Mouse (Mus musculus) kidney, postnatal 36 days (tissue): ENCODE results near the gene Cpe.

Experiments
- DNase-seq, 2 experiments: peaks; one replicate each; pipeline ENCODE4 v3.0.0; 2021 to 2022; ENCODE audit warnings: mixed read lengths in 2 of 2

Gene Cpe

DNA sequence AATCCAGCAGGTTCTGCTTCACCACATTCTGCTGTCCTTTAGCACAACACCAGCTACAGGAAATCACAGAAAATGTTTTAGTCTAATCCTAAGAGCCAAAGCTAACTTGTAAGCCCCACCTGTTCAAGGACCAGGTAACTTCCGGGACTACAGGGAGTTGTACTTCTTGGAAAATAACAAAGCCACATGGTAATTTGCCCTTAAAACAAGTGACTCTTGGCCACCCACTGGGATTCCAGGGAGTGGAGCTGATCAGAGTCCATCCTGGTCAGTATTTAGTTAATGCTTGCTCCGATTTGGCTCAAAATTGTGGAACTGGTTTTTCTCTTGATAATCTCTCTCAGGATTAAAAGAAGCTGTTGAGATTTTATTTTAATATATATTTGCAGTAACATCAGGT is 61.1 kb downstream of the Cpe start:
- DNase-seq = peak; percentile 29 to 61

DNA sequence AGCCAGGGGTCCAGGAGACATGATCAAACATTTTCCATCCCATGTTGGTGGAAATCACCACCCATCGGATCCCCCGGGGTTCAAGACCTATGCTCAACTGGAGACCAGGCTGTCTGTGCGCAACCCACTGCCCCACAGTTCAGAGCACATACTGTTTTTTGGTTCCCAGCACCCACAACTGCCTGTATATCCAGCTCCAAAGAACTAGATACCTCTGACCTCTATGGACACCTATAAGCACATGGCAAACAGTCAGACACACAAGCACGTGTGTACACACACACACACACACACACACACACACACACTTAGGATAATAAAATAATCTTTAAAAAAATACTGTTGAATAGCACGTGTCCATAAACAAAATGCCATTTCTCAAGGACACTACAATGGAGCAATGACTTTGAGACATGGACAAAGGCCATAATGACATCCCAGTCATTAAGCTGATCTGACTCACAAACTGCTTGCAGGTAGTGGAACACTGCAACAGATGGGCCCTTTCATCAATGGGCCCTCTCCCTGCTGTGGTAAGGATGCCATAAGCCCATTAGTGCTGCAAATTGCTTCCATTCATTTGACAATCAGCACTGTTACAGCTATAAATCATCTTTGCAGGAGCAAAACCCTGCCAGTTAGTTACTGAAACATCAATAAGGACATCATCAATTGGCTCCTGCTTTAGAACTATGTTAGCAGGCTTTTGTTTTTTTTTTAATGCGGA is 63.7 kb downstream of the Cpe start:
- no peak for DNase-seq

DNA sequence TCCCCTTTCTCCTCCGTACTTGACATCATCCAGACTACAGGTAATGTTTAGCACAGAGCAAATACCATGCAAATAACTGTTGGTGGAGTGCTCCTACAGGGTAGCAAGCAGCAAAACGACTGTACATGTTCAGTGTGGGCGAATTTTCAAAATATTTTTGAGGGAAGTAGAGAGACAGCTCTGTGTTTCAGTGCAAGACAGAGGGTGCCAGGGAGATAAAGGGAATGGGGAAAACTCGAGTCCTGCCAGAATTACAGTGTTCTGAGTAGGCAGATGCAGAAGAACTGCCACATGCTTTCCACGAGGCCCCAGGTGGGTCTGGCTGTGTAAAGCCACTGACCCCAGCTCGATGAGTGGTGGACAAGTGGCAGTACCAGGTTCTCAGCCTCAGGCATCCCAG is 64.8 kb downstream of the Cpe start:
- no peak for DNase-seq

DNA sequence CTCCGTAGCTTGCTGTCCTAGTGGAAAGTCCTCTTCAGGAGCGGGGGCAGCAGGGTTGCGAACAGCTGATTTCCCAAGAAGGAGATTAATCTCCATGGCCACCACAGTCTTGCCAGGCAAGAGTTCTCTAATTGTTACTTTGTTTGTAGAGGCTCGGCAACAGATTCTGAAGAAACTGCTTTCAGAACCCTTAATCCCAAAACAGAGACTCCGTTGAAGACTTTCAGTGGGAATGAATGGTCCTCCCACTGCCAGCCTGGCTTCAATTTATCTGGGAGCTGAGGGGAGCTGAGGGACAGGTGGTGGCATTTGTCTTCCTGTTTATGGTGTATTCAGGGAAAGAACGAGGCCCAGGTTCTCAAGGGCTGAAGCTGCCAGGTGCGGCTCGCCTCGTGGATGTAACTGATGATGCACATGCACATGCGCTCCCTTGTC is 68.2 kb downstream of the Cpe start:
- DNase-seq = no peak

DNA sequence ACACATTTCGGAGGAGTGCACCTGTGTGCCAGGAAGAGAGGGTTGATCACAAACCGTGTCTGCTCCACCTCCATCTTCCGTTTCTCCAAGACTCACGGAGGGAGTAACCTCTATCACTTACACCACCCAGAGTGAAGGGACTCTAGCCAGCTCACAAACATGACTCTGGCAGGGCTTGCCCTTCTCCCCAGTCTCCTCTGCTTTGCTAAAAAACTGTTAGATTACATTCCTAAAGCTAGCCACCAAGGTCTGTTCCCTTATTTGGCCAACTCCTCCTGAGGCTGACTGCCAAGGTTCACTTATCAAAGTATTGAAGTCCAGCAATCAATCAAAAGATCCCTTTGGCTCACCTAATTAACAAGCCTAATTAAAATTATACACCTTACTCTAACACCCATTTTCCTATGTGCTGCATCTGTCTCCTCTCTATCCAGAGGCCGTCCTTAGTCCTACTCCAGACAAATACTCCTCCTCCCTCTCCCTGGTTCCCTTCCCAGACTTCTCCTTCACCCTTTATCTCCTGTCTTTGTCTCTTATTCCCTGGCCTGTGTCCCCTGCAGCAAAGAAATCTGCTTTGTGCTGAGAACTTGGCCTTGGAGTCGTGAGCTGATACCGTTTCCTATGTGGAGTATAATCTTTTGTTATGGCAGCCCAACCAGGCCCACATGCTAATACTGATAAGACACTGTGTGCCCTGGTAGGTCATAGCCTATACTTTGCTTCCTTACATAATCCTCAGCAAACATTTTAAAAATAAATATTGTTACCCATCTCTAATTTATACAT is 72.3 kb downstream of the Cpe start:
- no peak for DNase-seq

DNA sequence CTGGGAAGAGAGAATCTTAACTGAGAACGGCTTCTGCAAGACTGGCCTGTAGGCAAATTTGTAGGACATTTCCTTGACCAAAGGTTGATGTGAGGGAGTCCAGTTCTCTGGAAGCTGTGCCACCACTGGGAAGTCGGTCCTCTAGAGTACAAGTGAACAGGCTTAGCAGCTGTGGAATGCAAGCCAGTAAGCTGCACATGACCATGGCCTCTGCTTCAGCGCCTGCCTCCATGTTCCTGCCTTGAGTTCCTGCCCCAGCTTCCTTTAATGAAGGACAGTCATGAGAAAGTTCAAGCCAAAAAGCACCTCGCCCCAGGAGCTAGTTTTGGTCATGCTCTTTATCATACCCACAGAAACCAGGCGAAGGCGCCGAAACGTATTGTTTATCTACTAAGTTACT is 73.2 kb downstream of the Cpe start:
- DNase-seq = no peak

DNA sequence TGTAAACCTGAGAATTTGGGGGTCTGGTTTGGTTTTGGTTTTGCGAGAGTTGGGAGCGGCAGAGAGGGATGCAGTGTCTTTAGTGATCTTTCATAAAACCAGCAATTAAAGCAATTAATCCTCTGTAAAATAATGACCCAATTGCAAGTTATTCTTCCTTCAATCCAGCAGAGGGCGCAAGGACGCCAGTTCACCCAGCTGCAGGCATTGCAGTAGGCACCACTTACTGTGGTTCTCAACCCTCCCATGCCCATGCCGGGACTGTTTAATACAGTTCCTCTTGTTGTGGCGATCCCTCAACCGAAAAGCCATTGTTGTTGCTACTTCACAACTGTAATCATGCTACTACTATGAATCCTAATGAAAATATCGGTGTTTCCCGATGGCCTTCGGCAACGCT is 74.2 kb downstream of the Cpe start:
- DNase-seq = peak; percentile 46 to 72

DNA sequence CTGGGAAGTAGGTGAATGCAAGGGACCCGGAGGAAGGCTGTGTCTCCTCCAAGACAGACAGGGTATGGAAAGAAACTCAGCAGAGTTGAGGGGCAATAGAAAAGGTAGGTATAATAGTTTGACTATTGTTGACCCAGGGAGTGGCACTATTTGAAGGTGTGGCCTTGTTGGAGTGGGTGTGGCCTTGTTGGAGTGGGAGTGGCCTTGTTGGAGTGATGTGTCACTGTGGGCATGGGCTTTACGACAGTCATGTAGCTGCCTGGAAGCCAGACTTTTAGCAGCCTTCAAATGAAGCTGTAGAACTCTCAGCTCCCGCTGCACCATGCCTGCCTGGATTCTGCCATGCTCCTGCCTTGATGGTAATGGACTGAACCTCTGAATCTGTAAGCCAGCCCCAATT is 76.3 kb downstream of the Cpe start:
- no peak for DNase-seq

DNA sequence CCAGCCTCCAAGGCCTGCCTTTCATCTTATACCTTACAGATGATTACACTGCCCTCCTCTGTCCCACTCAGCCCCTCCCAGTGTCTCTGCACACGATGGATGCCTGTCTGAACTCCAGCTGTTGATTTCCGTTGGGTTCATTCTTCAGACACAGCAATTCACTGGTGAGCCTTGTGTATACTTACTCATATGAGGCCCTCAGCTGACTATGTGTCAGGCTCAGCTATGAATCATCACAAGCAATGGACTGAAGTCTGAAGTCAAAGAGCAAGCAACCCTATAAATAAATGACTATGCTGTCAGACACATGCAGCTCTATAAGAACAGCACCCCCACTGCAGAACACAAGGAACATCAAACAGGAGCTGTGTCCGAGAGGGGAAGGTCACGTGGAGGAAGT is 77.4 kb downstream of the Cpe start:
- no peak for DNase-seq

DNA sequence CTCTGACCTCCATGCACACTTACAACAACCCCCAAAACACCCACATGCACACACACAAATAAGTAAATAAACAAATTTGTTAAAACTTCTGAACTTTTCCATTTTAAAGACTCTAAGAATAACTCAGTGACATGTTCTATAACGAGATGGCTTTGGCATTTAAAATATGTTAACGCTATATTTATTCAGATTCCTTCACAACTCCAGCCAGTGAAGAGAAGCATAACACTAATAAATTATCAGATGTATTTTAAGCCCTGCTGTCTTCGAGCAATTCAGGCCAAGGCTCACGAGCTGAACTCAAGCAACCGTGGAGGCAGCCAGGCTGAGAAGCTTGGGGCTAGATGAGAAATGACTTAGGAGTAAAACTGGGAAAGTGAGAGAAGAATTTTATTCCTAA is 79.2 kb downstream of the Cpe start:
- DNase-seq = no peak

DNA sequence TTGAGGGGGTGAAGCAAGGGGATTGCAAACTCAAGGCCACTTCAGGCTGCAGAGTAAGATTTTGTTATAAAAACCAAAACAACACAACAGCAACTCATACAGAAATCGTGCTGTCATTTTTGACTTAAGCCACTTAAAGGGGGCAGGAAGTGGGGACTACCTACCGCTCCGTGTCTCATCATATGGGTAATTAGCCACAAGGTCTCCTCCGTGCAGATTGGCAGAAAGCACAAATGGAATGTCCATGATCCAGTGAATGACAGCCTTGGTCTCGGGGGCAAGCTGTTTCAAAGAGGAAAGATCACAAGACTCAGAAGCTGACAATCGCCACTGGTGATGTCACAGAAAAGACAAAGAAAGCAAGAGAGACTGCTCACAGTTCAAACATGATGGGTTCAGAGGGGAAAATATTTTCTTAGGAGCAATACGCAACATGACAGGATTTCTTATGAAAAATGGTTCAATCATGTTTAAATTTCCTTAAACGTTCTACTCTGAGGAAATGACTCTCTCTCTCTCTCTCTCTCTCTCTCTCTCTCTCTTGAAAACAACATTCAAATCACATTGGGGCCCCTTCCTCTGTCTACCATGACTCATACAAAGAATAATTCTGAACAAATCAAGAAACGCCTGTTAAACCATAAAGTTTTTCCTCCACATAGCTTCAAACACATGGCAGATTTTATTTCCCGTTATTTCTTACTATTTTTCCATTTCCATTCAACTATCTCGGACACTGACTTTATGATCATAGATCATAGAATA is 81.5 kb downstream of the Cpe start:
- DNase-seq = no peak

DNA sequence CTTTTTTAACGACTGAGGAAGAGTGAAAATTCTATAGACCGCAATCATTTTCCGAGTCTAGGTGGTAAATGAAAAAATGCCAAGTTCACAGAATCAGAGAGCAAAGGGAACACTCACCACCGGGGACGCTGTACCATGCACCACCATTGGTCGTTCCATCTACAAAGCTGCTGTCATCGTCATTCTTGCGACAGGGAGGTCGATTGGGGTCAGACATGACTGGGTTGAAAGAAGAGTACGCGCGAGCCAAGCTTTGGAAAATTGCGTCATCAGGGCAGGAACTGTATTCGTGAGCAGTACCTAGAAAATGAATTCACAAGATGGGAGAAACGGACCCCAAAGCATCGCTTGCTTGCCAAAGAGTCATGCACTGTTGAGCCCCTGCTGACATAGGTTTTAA is 83.9 kb downstream of the Cpe start:
- no peak for DNase-seq

DNA sequence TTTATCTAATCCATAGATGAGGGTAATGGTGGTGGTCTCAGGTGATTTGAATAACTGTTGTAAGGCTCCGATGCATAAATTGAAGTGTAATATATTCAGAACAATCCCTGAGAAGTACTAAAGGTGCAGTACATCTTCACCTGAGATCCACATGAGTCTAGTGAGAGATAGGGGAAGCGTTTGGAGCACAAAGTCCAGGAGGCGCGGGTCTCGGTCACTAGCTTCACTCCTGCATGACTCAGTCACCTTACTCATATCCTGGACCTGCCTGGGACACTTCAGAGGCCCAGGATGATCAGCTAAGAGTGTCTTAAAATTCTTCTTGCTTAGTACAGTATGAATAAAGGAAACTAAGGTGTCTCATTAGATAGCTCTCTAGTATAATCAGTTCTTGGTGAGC is 86.8 kb downstream of the Cpe start:
- no peak for DNase-seq

DNA sequence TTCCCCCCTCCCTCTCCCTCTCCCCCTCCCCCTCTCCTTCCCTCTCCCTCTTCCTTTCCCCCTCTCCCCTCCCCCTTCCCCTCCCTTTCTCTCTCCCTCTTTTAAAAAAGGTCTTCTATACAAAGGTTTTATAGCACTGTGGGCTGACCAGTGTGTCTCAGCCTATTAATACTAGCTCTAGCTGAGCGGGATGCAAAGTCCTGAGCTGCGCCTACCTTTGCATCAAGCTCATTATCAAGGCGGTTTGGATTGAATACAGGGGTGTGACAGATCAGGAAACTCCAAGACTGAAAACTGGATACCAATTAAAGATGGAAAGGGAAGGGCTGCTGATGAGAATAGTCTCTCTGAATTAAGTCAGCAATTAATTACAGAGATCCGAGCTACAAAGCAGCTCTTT is 94.6 kb downstream of the Cpe start:
- DNase-seq = no peak

DNA sequence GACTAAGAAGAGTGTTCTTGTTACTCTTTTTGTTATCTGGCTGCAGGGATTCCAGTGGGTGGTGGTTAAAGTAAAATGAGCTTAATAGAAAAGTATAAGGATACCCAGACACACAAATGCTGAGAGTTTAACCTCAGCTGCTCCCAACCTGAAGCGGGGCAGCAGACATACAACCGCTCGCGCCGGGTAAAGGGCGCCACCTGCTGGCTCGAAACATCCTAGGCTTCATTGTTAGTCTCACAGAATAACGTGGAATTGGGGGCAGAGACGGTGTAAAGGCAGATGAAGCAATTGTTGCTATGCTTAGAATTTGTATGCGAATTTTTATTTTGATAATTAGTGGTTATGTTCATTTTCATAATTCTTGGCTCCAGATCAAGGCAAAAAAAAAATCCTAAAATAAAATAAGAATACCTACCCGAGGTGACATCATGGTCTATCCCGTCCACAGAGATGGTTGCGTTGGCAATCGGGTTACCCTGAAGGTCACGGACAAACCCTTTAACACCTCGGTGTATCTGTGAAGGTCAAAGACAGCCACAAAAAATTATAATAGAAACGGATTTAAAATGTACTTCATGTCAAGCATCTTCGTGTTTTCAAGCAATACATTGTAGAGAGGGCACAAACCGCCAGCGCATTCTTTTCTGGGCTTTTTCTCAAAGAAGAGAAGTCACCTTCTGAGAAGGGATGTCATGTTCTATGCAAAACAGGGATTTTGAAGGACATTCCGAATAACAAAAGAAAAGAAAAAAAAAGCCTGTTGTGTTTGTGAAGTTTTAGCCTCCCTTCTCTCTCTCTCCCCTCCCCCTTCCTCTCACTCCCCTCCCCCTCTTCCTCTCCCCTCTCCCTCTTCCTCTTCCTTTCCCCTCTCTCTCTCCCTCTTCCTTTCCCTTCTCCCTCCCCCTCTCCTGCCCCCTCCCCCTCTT is 95.5 kb downstream of the Cpe start:
- peak; percentile 57 to 89 for DNase-seq

DNA sequence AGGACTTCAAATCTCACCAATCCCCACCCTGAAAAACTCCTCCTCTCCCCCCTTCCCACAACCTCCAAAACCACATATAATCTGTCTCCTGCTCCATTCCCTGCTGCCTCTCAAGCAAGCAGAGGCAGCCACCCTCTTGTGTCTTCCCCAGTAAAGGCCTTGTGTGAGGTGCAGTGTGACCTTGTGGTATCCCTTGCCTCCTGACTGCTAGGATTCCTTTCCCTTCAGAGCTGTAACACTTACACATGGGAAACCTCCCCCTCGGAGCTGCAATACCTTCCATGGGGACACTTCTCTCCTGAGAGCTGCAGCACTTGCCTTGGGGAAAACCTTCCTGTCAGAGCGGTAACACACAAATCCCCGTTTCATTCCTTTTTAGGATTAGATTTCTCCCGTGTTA is 96.5 kb downstream of the Cpe start:
- no peak for DNase-seq

DNA sequence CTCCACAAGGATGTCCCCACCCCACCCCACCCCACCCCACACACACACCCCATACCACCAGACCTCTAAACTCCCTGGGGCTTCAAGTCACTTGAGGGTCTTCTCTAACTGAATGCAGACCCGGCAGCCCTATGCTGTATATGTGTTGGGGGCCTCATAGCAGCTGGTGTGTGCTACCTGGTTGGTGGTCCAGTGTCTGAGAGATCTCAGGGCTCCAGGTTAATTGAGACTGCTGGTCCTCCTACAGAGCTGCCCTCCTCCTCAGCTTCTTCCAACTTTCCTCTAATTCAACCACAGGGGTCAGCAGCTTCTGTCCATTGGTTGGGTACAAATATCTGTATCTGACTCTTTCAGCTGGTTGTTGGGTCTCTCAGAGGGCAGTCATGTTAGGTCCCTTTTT is 102.4 kb downstream of the Cpe start:
- no peak for DNase-seq

DNA sequence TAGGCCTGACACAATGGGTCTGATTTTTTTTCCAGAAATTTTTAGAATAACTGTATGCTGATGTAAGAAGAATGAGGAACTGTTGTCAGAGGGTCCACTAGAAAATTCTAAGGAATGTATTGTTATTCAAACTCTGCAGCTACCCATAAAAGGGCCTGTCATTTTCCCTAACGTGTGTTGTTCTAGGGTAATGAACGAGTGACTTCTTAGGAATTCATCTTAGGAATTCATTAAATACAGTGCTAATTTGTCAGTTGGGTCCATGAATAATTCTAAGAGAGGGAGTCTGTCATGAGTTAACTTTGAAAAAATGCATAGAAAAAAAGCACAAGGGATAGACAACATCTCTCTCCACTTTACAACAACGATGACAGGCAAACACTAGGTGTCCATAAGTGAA is 110.0 kb downstream of the Cpe start:
- no peak for DNase-seq

DNA sequence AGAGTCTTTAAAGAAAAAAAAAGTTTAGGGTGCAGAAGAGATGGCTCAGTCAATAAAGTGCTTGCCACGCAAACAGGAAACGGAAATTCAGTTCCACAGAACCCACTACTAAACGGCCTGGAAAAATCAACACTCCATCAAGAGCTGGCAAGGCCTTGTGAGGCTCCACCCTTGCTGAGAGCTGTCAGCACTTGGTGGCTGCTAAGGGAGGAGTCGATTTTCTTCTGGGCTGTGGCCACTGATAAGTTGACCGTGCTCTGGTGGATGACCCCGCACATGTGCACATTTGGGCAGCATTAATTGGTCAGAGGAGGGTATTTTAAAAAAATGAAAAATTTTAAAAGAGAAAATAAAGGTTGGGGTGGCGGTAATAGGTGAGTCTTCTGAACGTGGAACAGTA is 114.6 kb downstream of the Cpe start:
- no peak for DNase-seq

DNA sequence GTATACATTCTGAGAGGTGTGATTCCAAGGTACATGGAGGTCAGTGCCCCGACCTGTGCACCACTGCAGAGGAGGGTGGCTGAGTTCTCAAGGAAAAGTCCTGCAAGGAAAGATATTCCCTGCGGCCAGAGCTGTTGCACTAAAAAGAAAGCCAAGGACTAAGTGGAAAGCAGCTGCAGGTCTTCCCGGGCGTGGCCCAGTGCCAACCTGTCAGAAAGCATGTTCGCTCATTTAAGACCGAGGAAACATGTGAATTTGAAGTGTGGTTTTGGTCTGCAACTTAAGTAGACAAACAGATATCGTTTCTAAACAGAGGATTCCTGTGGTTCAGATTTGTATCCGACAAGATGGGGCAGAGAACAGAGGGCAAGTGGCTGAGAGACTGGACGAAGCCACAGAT is 117.9 kb downstream of the Cpe start:
- DNase-seq = peak in 1 of 2 experiments; percentile 19

DNA sequence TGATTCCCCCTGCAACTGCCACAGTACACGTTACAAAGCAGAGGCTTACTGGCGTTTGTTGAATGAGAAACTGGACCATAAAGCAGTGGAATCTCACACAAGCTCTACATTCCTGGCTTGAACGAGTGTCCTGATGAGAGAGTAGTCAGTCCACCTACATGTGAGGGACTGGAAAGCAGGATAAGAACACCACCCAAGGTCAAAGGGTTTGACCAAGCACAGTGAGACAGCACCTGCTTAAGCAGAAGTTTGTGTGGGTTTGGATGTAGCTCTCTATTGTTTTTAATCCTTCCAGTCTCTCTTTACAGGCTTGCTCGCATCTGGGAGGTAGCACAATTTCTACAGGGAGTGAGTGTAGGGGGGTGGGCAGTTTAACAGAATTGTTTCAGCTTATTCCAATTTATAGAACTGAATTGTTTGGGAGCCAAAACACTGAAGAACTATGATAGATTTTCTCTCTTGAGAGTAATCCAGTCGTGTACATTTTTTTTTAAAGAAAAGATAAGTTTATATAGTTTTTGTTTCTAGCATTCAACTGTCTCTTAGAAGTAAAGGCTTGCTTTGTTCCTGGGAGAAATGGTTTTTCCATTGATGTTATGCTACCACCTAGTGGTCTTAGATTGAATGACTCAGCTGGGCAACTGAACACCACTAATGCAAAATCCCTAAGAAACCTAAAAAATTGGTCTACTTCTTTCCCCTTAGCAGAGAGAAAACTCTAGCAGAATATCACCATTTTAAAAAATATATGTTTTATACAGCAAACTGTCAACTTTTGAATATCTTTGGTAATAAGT is 144.6 kb downstream of the Cpe start:
- DNase-seq = peak; percentile 18 to 35

DNA sequence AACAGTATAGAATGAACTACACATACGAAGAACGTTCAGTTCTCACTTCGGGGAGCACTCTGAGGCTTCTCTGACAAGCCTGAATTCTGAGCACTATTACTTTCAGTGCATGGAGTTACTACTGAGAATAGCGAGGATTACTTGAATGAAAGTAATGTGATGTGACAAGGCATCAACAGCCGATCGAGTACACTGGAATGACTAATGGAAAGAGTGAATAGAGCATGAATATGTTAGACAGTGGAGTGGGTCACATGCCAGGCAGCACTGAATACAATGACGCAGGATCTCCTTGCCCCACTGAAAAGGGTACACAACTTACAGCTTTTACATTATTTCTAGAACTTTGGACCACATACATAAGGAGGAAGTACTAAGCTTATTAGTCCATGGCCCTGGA is 149.4 kb downstream of the Cpe start:
- DNase-seq = no peak
